Mouse (Mus musculus) testis, adult 2 months (tissue): ENCODE data around the gene Hyal1. TPM values are rescaled to one million over a fixed set of nuclear protein-coding genes. Genes with fewer than 3 reads are reported as not detected.

Source experiments
- H3K27ac ChIP-seq: fragments of 200-500 bp; 2 replicates; pipeline ENCODE4 v1.5.1; 2012; ENCODE audit warnings: low read depth, low read length; ENCODE audit not compliant: control insufficient read depth, insufficient read depth
- H3K27me3 ChIP-seq: fragments of 200-500 bp; 2 replicates; pipeline ENCODE4 v1.6.1; 2012; ENCODE audit warnings: mild to moderate bottlenecking, low read length, moderate library complexity; ENCODE audit not compliant: control insufficient read depth, insufficient read depth
- H3K36me3 ChIP-seq: fragments of 200-500 bp; 2 replicates; pipeline ENCODE4 v1.6.1; 2012; ENCODE audit warnings: mild to moderate bottlenecking, low read length; ENCODE audit not compliant: control insufficient read depth, insufficient read depth
- H3K4me1 ChIP-seq: fragments of 200-500 bp; 2 replicates; pipeline ENCODE4 v1.6.1; 2012; ENCODE audit warnings: low read length; ENCODE audit not compliant: control insufficient read depth, insufficient read depth
- H3K4me3 ChIP-seq: fragments of 200-500 bp; 2 replicates; pipeline ENCODE4 v1.5.1; 2012; ENCODE audit warnings: low read depth, mild to moderate bottlenecking, low read length, moderate library complexity, mixed read lengths; ENCODE audit not compliant: control insufficient read depth
- CTCF ChIP-seq: fragments of 200-500 bp; IDR thresholded peaks from 2 replicates; pipeline ENCODE4 v1.5.1; 2012; ENCODE audit warnings: low read depth, mild to moderate bottlenecking, inconsistent platforms, low read length, moderate library complexity; ENCODE audit not compliant: control insufficient read depth, insufficient read depth, insufficient replicate concordance
- POLR2A ChIP-seq: fragments of 200-500 bp; IDR thresholded peaks from 2 replicates; pipeline ENCODE4 v1.6.1; 2012; ENCODE audit warnings: low read depth, mild to moderate bottlenecking, inconsistent platforms, low read length, moderate library complexity; ENCODE audit not compliant: control insufficient read depth
- polyA plus RNA-seq: library from polyadenylated mRNA; depleted of rRNA; stranded (reverse); fragments of >200 nt; gene quantifications from 2 replicates; pipeline ENCODE4 v1.2.3, GENCODE M21; 2012

The Hyal1 gene
- polyA plus RNA-seq, 1 experiment = 4.0 TPM

DNA sequence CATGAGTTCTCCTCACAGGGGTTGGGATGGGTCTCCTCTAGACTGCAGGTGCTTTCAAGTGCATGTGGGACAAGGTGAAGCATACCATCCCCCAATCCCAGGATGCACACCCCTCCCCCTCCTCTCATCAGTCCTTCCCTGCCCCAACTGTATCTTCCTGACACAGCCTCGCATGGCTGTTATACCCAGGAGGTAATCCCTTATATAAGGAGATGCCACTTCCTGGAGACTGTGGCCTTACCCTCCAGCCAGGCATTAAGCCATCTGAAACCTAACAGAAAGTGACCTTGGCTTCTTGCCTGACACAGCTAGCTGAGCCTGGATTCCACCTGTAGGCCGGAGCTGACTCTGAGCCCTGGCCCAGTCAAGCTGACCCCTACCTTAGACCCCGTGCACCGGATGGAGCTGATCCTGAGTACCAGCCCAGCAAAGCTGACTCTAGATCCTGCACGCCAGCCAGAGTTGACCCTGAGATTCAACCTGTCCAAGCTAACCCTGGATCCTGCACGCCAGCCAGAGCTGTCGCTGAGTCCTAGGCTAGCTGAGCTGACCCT is 5.9 kb downstream of the Hyal1 start:
- Histone ChIP-seq H3K4me3 (peak overlapping the region; percentile 93), H3K4me1 (peaks cover 10% of the 10 kb centered on the region), H3K27me3 (no peaks in the 10 kb centered on the region), H3K27ac (no peak overlapping the region), H3K36me3 (no peaks in the 10 kb centered on the region)
- no peak for TF ChIP-seq CTCF
- TF ChIP-seq POLR2A = no peak

DNA sequence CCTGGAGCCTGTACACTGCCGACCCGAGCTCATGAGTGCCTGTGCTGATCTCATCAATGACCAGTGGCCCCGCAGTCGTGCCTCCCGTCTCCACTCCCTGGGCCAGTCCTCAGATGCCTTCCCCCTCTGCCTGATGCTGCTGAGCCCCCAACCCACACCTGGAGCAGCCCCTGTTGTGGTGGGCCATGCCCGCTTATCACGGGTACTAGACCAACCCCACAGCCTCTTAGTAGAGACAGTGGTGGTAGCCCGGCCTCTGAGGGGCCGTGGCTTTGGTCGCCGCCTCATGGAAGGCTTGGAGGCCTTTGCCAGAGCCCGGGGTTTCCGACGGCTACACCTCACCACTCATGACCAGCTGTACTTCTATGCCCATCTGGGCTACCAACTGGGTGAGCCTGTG is 6.4 kb downstream of the Hyal1 start:
- Histone ChIP-seq H3K27me3 (no peaks in the 10 kb centered on the region), H3K27ac (no peak overlapping the region), H3K4me3 (peak overlapping the region; percentile 93; the same call in 1 of the 2 replicates), H3K36me3 (no peaks in the 10 kb centered on the region), H3K4me1 (peaks cover 10% of the 10 kb centered on the region)
- TF ChIP-seq CTCF = no peak
- no peak for TF ChIP-seq POLR2A

DNA sequence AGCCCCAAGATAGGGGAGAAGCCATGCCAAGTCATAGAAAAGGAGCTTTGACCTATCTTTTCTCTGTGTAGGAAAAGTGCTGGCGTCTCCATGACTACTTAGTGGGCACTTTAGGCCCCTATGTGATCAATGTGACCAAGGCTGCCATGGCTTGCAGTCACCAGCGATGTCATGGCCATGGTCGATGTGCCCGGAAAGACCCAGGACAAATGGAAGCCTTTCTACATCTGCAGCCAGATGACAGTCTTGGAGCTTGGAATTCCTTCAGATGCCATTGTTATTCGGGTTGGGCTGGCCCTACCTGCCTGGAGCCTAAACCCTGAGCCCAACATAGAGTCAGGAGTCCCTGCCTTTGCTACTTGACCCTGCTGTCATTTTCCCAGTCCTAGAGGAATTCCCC is 9.8 kb downstream of the Hyal1 start:
- peaks cover 6% of the 10 kb centered on the region for H3K4me1 ChIP-seq
- H3K4me3 ChIP-seq = peak overlapping the region; percentile 14; the same call in 1 of the 2 replicates
- no peaks in the 10 kb centered on the region for H3K27me3 ChIP-seq
- H3K36me3 ChIP-seq = no peaks in the 10 kb centered on the region
- TF ChIP-seq CTCF (no peak), POLR2A (no peak)
- H3K27ac ChIP-seq = no peak overlapping the region

DNA sequence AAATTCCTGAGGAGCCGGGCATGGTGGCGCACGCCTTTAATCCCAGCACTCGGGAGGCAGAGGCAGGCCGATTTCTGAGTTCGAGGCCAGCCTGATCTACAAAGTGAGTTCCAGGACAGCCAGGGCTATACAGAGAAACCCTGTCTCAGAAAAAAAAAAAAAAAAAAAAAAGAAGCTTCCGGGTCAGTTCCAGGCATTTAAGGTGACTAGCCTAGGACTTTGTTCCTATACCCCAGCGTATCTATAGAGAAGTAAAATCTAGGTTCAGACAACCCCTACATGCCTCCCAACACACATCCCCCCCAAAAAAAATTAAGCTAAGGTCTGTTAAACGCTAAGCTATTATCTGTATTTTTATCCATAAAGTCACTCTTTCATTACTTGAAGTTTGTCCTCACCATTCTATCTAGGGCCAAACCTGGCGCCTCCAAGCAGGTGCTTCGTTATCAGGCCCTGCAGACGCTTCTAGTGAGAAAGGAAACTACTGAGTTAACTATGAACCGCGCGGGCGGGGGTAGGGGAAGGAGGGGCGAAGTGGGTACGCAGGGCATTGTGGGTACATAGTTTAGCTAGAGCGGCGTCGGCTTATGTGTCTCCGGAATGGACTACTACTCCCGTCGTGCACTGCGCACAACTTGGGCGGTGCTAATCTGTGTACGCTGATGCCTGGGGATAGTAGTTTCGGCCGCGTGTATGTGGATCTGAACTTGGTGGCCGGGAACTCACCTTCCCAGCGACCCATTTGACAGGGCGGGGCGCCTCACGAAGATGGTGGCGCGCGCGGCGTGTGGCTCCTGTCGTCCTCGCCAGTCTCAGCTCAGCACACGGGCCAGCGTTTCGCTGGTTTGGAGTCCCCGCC is 10.5 kb downstream of the Hyal1 start, which contains the start of gene Ifrd2:
Ifrd2 (plus strand) TSS at position 669 of the 859 bp plus-strand sequence.
- peak within 1 kb of the TSS; percentile 48 for H3K27ac ChIP-seq
- peak within 1 kb of the TSS; percentile 91 for H3K4me3 ChIP-seq
- H3K4me1 ChIP-seq = peaks cover 6% of the 10 kb centered on the region
- H3K27me3 ChIP-seq = no peaks in the 10 kb centered on the region
- no peaks in the 10 kb centered on the region for H3K36me3 ChIP-seq
- TF ChIP-seq POLR2A (peak; percentile 44), CTCF (no peak)

DNA sequence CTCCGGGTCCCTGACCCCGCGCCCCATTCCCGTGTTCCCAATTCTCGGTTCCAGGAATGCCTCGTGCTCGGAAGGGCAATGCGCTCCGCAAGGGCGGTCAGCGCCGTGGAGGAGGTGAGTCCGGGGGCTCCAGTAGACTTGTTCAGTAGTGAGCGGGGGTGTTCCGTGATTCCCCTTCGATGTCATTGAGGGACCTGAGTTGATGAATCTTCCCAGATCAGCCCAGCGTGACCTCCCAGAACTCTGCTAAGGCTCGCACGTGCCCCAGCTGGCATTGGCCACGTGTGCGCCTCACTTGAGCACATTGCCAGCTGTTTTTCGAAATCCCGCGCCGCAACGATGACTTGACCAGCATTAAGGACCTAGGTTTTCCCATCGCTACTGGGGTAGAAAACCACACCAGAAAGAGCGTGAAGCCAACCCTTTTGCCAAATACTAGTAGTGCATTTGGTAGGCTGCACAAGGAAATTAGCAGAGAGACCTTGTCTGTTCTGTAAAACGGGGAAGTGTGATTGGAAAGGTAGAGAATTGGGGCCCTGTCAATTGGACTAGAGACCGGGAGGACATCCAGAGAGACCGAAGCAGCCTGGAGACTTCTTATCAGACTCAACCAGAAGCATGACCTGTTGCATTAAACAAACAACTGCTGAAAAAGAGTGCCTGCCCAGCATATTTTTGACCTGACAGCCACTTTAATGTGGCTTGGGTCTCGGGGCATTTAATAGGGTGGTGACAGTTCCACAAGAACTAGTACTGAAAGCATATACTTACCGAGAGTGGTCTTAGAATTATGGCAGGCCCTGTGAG is 11.3 kb downstream of the Hyal1 start:
- peaks cover 6% of the 10 kb centered on the region for H3K4me1 ChIP-seq
- peak overlapping the region; percentile 48 for H3K27ac ChIP-seq
- no peaks in the 10 kb centered on the region for H3K36me3 ChIP-seq
- TF ChIP-seq POLR2A (no peak), CTCF (no peak)
- no peaks in the 10 kb centered on the region for H3K27me3 ChIP-seq
- H3K4me3 ChIP-seq = peak overlapping the region; percentile 91

DNA sequence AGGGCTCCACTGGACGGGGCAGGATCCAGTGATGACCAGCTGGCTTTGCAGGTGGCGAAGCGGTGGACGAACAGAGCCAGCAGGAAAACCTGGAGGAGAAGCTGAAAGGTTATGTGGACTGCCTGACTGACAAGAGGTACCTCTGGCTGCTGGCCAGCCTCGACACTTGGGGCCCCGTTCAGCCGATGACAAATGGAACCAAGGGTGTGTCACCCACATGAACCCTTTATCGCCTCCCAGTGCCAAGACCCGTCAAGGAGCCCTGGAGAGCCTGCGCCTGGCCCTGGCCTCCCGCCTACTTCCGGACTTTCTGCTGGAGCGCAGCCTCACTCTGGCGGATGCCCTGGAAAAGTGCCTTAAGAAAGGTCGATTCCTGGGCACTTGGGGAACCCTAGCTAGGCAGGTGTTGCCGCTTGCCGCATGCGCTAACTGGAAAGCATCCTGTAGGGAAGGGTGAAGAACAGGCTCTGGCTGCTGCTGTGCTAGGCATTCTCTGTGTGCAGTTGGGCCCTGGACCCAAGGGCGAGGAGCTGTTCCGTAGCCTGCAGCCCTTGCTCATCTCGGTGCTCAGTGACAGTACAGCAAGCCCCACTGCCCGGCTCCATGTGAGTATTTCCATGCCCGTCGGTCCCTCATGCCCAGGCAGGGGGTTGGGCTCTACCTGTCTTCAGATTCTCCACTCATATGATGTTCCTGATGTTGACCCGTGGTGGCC is 13.5 kb downstream of the Hyal1 start:
- TF ChIP-seq CTCF (no peak), POLR2A (no peak)
- Histone ChIP-seq H3K36me3 (no peaks in the 10 kb centered on the region), H3K4me3 (no peak overlapping the region), H3K27me3 (no peaks in the 10 kb centered on the region), H3K4me1 (peaks cover 6% of the 10 kb centered on the region), H3K27ac (no peak overlapping the region)

DNA sequence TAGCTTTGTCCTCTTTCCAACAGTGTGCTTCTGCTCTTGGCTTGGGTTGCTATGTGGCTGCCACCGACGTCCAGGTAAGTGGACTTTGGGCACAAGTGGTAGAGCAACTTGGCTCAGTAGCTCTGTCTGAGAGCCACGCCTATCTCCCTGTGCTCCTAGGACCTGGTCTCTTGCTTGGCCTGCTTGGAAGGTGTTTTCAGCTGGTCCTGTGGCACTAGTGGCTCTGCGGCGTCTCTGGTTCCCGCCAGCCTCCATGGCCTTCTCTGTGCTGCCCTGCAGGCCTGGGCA is 14.0 kb downstream of the Hyal1 start:
- no peak overlapping the region for H3K27ac ChIP-seq
- no peaks in the 10 kb centered on the region for H3K27me3 ChIP-seq
- peaks cover 6% of the 10 kb centered on the region for H3K4me1 ChIP-seq
- no peaks in the 10 kb centered on the region for H3K36me3 ChIP-seq
- TF ChIP-seq POLR2A (no peak), CTCF (no peak)
- no peak overlapping the region for H3K4me3 ChIP-seq
